Mouse (Mus musculus): ENCODE measurements at regions not wholly inside any gene's neighbourhood (a gene's known extent, or its start where the extent isn't known, plus 50 kb on each side); places are given as distances from the start of the nearest gene placed in this dataset.
"Not testable (repeated sequence)": the region's sequence is repeated elsewhere in the genome, so short reads cannot be mapped to it uniquely, and the experiment has no call there.

GRCm38 (mm10) chr3:39784901-39785300, 746.2 kb upstream of the Intu start:
- no peak for ATAC-seq (replicated peaks in 1 of 2; ENCODE audit: insufficient read depth in 1 of 2, low FRiP score in 2 of 2, low TSS enrichment in 1 of 2, low read depth in 1 of 2, poor library complexity in 2 of 2, severe bottlenecking in 2 of 2)

- no peak for ATAC-seq (replicated peaks in 1 of 2; ENCODE audit: insufficient read depth in 1 of 2, low FRiP score in 2 of 2, low TSS enrichment in 1 of 2, low read depth in 1 of 2, poor library complexity in 2 of 2, severe bottlenecking in 2 of 2)
Observed at GRCm38 (mm10) chr3:39809586-39809985, 721.5 kb upstream of the Intu start.

- peak in 1 of 2 experiments; percentile 78; a peak in 2 of 4 replicates for ATAC-seq (replicated peaks in 1 of 2; ENCODE audit: insufficient read depth in 1 of 2, low FRiP score in 2 of 2, low TSS enrichment in 1 of 2, low read depth in 1 of 2, poor library complexity in 2 of 2, severe bottlenecking in 2 of 2)
Observed at GRCm38 (mm10) chr3:39814814-39815213, 716.3 kb upstream of the Intu start.

GRCm38 (mm10) chr3:39830488-39831056, 700.5 kb upstream of the Intu start:
- peak; percentile 68 to 69 for ATAC-seq (replicated peaks in 1 of 2; ENCODE audit: insufficient read depth in 1 of 2, low FRiP score in 2 of 2, low TSS enrichment in 1 of 2, low read depth in 1 of 2, poor library complexity in 2 of 2, severe bottlenecking in 2 of 2)

- ATAC-seq (replicated peaks in 1 of 2; ENCODE audit: insufficient read depth in 1 of 2, low FRiP score in 2 of 2, low TSS enrichment in 1 of 2, low read depth in 1 of 2, poor library complexity in 2 of 2, severe bottlenecking in 2 of 2): no peak
Observed at GRCm38 (mm10) chr3:39838377-39839145, 692.5 kb upstream of the Intu start.

- no peak for ATAC-seq (replicated peaks in 1 of 2; ENCODE audit: insufficient read depth in 1 of 2, low FRiP score in 2 of 2, low TSS enrichment in 1 of 2, low read depth in 1 of 2, poor library complexity in 2 of 2, severe bottlenecking in 2 of 2)
Observed at GRCm38 (mm10) chr3:39840946-39841345, 690.1 kb upstream of the Intu start.

- no peak for ATAC-seq (replicated peaks in 1 of 2; ENCODE audit: insufficient read depth in 1 of 2, low FRiP score in 2 of 2, low TSS enrichment in 1 of 2, low read depth in 1 of 2, poor library complexity in 2 of 2, severe bottlenecking in 2 of 2)
Observed at GRCm38 (mm10) chr3:39845123-39845522, 686.0 kb upstream of the Intu start.

GRCm38 (mm10) chr3:39848829-39849228, 682.3 kb upstream of the Intu start:
- ATAC-seq (replicated peaks in 1 of 2; ENCODE audit: insufficient read depth in 1 of 2, low FRiP score in 2 of 2, low TSS enrichment in 1 of 2, low read depth in 1 of 2, poor library complexity in 2 of 2, severe bottlenecking in 2 of 2): no peak

- no peak for ATAC-seq (replicated peaks in 1 of 2; ENCODE audit: insufficient read depth in 1 of 2, low FRiP score in 2 of 2, low TSS enrichment in 1 of 2, low read depth in 1 of 2, poor library complexity in 2 of 2, severe bottlenecking in 2 of 2)
Observed at GRCm38 (mm10) chr3:39857214-39857839, 673.8 kb upstream of the Intu start.

- not testable (repeated sequence) for ATAC-seq (replicated peaks in 1 of 2; ENCODE audit: insufficient read depth in 1 of 2, low FRiP score in 2 of 2, low TSS enrichment in 1 of 2, low read depth in 1 of 2, poor library complexity in 2 of 2, severe bottlenecking in 2 of 2)
Observed at GRCm38 (mm10) chr3:39876046-39876445, 655.0 kb upstream of the Intu start.

- no peak for ATAC-seq (replicated peaks in 1 of 2; ENCODE audit: insufficient read depth in 1 of 2, low FRiP score in 2 of 2, low TSS enrichment in 1 of 2, low read depth in 1 of 2, poor library complexity in 2 of 2, severe bottlenecking in 2 of 2)
Observed at GRCm38 (mm10) chr3:39884370-39884769, 646.7 kb upstream of the Intu start.

GRCm38 (mm10) chr3:39888376-39888775, 642.7 kb upstream of the Intu start:
- no peak for ATAC-seq (replicated peaks in 1 of 2; ENCODE audit: insufficient read depth in 1 of 2, low FRiP score in 2 of 2, low TSS enrichment in 1 of 2, low read depth in 1 of 2, poor library complexity in 2 of 2, severe bottlenecking in 2 of 2)

- ATAC-seq (replicated peaks in 1 of 2; ENCODE audit: insufficient read depth in 1 of 2, low FRiP score in 2 of 2, low TSS enrichment in 1 of 2, low read depth in 1 of 2, poor library complexity in 2 of 2, severe bottlenecking in 2 of 2): no peak
Observed at GRCm38 (mm10) chr3:39889222-39889621, 641.9 kb upstream of the Intu start.

GRCm38 (mm10) chr3:39898961-39899360, 632.1 kb upstream of the Intu start:
- ATAC-seq (replicated peaks in 1 of 2; ENCODE audit: insufficient read depth in 1 of 2, low FRiP score in 2 of 2, low TSS enrichment in 1 of 2, low read depth in 1 of 2, poor library complexity in 2 of 2, severe bottlenecking in 2 of 2): no peak

- no peak for ATAC-seq (replicated peaks in 1 of 2; ENCODE audit: insufficient read depth in 1 of 2, low FRiP score in 2 of 2, low TSS enrichment in 1 of 2, low read depth in 1 of 2, poor library complexity in 2 of 2, severe bottlenecking in 2 of 2)
Observed at GRCm38 (mm10) chr3:39900207-39900606, 630.9 kb upstream of the Intu start.

GRCm38 (mm10) chr3:39904377-39904776, 626.7 kb upstream of the Intu start:
- no peak for ATAC-seq (replicated peaks in 1 of 2; ENCODE audit: insufficient read depth in 1 of 2, low FRiP score in 2 of 2, low TSS enrichment in 1 of 2, low read depth in 1 of 2, poor library complexity in 2 of 2, severe bottlenecking in 2 of 2)

GRCm38 (mm10) chr3:39908676-39909362, 622.3 kb upstream of the Intu start:
- ATAC-seq (replicated peaks in 1 of 2; ENCODE audit: insufficient read depth in 1 of 2, low FRiP score in 2 of 2, low TSS enrichment in 1 of 2, low read depth in 1 of 2, poor library complexity in 2 of 2, severe bottlenecking in 2 of 2): no peak

- no peak for ATAC-seq (replicated peaks in 1 of 2; ENCODE audit: insufficient read depth in 1 of 2, low FRiP score in 2 of 2, low TSS enrichment in 1 of 2, low read depth in 1 of 2, poor library complexity in 2 of 2, severe bottlenecking in 2 of 2)
Observed at GRCm38 (mm10) chr3:39909642-39910041, 621.4 kb upstream of the Intu start.
